Mouse (Mus musculus): ENCODE results near the gene Col5a2.

DNA sequence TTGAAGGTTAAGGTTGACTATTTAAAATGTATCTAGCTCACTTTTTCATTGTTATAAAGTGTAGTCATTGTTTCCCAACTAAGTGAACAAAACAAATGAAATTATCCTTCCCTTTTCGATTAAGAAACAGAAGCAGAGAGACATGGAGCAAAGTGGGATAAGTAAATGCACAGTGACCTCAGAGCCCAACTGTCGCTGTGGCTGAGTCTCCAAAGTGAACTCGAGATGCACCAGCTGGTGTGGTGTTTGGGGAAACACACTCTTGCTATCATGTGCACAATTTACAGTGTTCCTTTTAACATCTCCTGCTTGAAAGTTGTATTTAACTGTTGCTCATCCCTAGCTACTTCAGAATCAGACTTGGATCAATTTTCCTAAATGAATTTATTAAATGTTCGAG is 47.4 kb upstream of the Col5a2 start:
- TF ChIP-seq POLR2A (IDR thresholded peaks at IDR 0.05; ENCODE audit: low read depth, low read length) (no peak), CTCF (conservative IDR thresholded peaks at IDR 0.05 in 1 of 2, IDR thresholded peaks at IDR 0.05 in 1 of 2; ENCODE audit: low read depth in 2 of 2, low read length in 2 of 2) (no peak), UBTF (IDR thresholded peaks at IDR 0.05; ENCODE audit: low read depth, low read length) (no peak), MAFK (IDR thresholded peaks at IDR 0.05; ENCODE audit: insufficient replicate concordance, low read length) (no peak), ZKSCAN1 (IDR thresholded peaks at IDR 0.05; ENCODE audit: borderline replicate concordance, low read depth, low read length) (no peak), MYC (IDR thresholded peaks at IDR 0.05; ENCODE audit: low read depth, low read length) (no peak)
